Mouse (Mus musculus) spleen, embryonic (tissue): Measurements from ENCODE around the gene Get4.

Experiments
- CTCF ChIA-PET: fragments of 350-600 bp; sonication (Branson Sonifier 250); formaldehyde crosslinking; loops from one replicate; lab custom pipeline; 2022; lab: Charles Lee

The Get4 gene

GRCm38 (mm10) chr5:139252081-139252909, at the start of gene Get4:
Gene Get4, plus strand, starts transcription at chr5:139252324.
- CTCF ChIA-PET = no interaction called here

- CTCF ChIA-PET = no interaction called here
Measured at GRCm38 (mm10) chr5:139203312-139203711, 48.8 kb upstream of the Get4 start.

- CTCF ChIA-PET = no interaction called here
Measured at GRCm38 (mm10) chr5:139206081-139206480, 46.0 kb upstream of the Get4 start.

- CTCF ChIA-PET = no interaction called here
Measured at GRCm38 (mm10) chr5:139206525-139206924, 45.6 kb upstream of the Get4 start.

- CTCF ChIA-PET = no interaction called here
Measured at GRCm38 (mm10) chr5:139208183-139208582, 43.9 kb upstream of the Get4 start.

- CTCF ChIA-PET = no interaction called here
Measured at GRCm38 (mm10) chr5:139208871-139209684, 43.0 kb upstream of the Get4 start.

- CTCF ChIA-PET = no interaction called here
Measured at GRCm38 (mm10) chr5:139209685-139210026, 42.5 kb upstream of the Get4 start.

GRCm38 (mm10) chr5:139211737-139212385, 40.3 kb upstream of the Get4 start:
- CTCF ChIA-PET = no interaction called here

- CTCF ChIA-PET = no interaction called here
Measured at GRCm38 (mm10) chr5:139214298-139214697, 37.8 kb upstream of the Get4 start.

- CTCF ChIA-PET = no interaction called here
Measured at GRCm38 (mm10) chr5:139215184-139215583, 36.9 kb upstream of the Get4 start.

GRCm38 (mm10) chr5:139216121-139216520, 36.0 kb upstream of the Get4 start:
- CTCF ChIA-PET = no interaction called here

- CTCF ChIA-PET = no interaction called here
Measured at GRCm38 (mm10) chr5:139216774-139217173, 35.4 kb upstream of the Get4 start.

GRCm38 (mm10) chr5:139220006-139220515, 32.1 kb upstream of the Get4 start:
- CTCF ChIA-PET = no interaction called here

GRCm38 (mm10) chr5:139220610-139221009, 31.5 kb upstream of the Get4 start:
- CTCF ChIA-PET = no interaction called here

GRCm38 (mm10) chr5:139223331-139223730, 28.8 kb upstream of the Get4 start:
- CTCF ChIA-PET = no interaction called here

- CTCF ChIA-PET = no interaction called here
Measured at GRCm38 (mm10) chr5:139227236-139227635, 24.9 kb upstream of the Get4 start.

- CTCF ChIA-PET = no interaction called here
Measured at GRCm38 (mm10) chr5:139227645-139228044, 24.5 kb upstream of the Get4 start.

- CTCF ChIA-PET = no interaction called here
Measured at GRCm38 (mm10) chr5:139228318-139228717, 23.8 kb upstream of the Get4 start.

- CTCF ChIA-PET = no interaction called here
Measured at GRCm38 (mm10) chr5:139229716-139230115, 22.4 kb upstream of the Get4 start.

GRCm38 (mm10) chr5:139232083-139232482, 20.0 kb upstream of the Get4 start:
- CTCF ChIA-PET = no interaction called here

GRCm38 (mm10) chr5:139234423-139234822, 17.7 kb upstream of the Get4 start:
- CTCF ChIA-PET = no interaction called here

- CTCF ChIA-PET = no interaction called here
Measured at GRCm38 (mm10) chr5:139237436-139237835, 14.7 kb upstream of the Get4 start.
